Mouse (Mus musculus): Measurements from ENCODE around the gene Tmem79.

- TF ChIP-seq CTCF (IDR thresholded peaks at IDR 0.05; ENCODE audit: low read depth) (no peak), EP300 (IDR thresholded peaks at IDR 0.05; ENCODE audit: low read depth) (no peak)
Measured at GRCm38 (mm10) chr3:88359584-88359983, 23.6 kb upstream of the Tmem79 start.

Measured in liver, postnatal 0 days (tissue).